15 mouse cellular contexts compared by ENCODE assay signal in the genomic region with DNA sequence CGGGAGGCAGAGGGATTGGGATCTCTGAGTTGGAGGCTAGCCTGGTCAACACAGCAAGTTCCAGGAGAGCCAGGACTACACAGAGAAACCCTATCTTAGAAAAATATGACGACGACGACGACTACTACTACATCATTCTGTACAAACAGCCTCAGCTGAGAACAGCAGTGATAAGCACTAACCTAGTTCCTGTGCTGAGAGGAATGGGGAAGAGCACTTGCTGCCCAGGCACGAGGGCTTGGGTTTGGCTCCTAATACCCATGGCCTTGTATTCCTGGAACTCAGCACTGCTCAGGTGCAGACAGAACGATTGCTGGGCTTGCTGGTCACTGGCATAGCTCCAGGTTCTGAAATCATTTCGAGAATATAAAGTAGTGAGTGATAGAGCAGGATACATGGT. TPM values are rescaled to one million over a fixed set of nuclear protein-coding genes. Genes with fewer than 3 reads are reported as not detected.
DNase-seq lines count a peak whose midpoint lies in the region; ATAC-seq and TF ChIP-seq lines count a peak whose summit lies in the region.
"Had no signal": no experiment of that assay in that cellular context is flagged by ENCODE, and none has a peak within 500 bp of the region (broad histone marks: within the 10 kb centered on the region; RNA-seq: fewer than 3 reads in every experiment).

No protein-coding gene starts in this region.

- ATAC-seq in heart, embryonic 12.5 days (ENCODE audit: insufficient number of reproducible peaks, low FRiP score), result no peak
- ATAC-seq in heart, postnatal 0 days (ENCODE audit: insufficient read depth, low read depth), result peak; percentile 47
- ATAC-seq: forebrain, embryonic 15.5 days; hindbrain, embryonic 16.5 days had no signal

- H3K9me3 ChIP-seq in heart, embryonic 12.5 days (replicated peaks), result peaks cover 4% of the 10 kb centered on the region
- peaks cover 5% of the 10 kb centered on the region; the same call in 1 of the 2 replicates for H3K9me3 ChIP-seq in heart, postnatal 0 days (replicated peaks; ENCODE audit: control insufficient read depth, low read length)
- no peaks in the 10 kb centered on the region for H3K9me3 ChIP-seq in heart, embryonic 10.5 days
- H3K9me3 ChIP-seq: embryonic facial prominence, embryonic 12.5 days; forebrain, embryonic 15.5 days had no signal

- H3K9ac ChIP-seq in heart, embryonic 12.5 days, result no peak overlapping the region
- H3K9ac ChIP-seq in heart, postnatal 0 days (replicated peaks; ENCODE audit: low read depth, low read length), result no peak overlapping the region
- H3K9ac ChIP-seq: embryonic facial prominence, embryonic 12.5 days; forebrain, embryonic 15.5 days had no signal

- no peak overlapping the region for H3K4me2 ChIP-seq in heart, embryonic 12.5 days
- H3K4me2 ChIP-seq in heart, postnatal 0 days (ENCODE audit: low read depth, low read length), result no peak overlapping the region
- H3K4me2 ChIP-seq: embryonic facial prominence, embryonic 12.5 days; forebrain, embryonic 15.5 days had no signal

- H3K36me3 ChIP-seq in heart, embryonic 12.5 days, result no peaks in the 10 kb centered on the region
- no peaks in the 10 kb centered on the region for H3K36me3 ChIP-seq in heart, postnatal 0 days (replicated peaks; ENCODE audit: control insufficient read depth, insufficient read depth, low read length)
- no peaks in the 10 kb centered on the region for H3K36me3 ChIP-seq in heart, embryonic 10.5 days
- H3K36me3 ChIP-seq: embryonic facial prominence, embryonic 12.5 days; forebrain, embryonic 15.5 days had no signal

- no peak for TF ChIP-seq EP300 in heart, postnatal 0 days (IDR thresholded peaks at IDR 0.05; ENCODE audit: low read depth)

- 44% methylated on average over 8 of the region's 8 CpGs for WGBS in heart, embryonic 12.5 days
- WGBS in heart, postnatal 0 days, result 17% methylated on average over 8 of the region's 8 CpGs
- 63% methylated on average over 8 of the region's 8 CpGs for WGBS in heart, embryonic 10.5 days

- no peak for TF ChIP-seq CTCF in heart, postnatal 0 days (IDR thresholded peaks at IDR 0.05; ENCODE audit: low read depth)

- no peak for DNase-seq in heart, adult 18-20 months
- DNase-seq in heart, postnatal 0 days (ENCODE audit: low spot score), result no peak
- no peak for DNase-seq in heart, embryonic 10.5 days (ENCODE audit: low spot score)
- peak; percentile 41 for DNase-seq in MEL-GATA-1-ER (ENCODE audit: extremely low read depth, low read depth)
- no peak for DNase-seq in ovary, postnatal 36 days (ENCODE audit: low spot score)
- DNase-seq: adrenal gland, postnatal 14 days; cerebellum, adult 11-12 months; cerebellum, adult 9-10 months; cerebellum, postnatal 25 days; kidney, adult 11 months; kidney, adult 9 months had no signal

- no peak overlapping the region for H3K4me3 ChIP-seq in heart, embryonic 12.5 days
- H3K4me3 ChIP-seq in heart, postnatal 0 days (ENCODE audit: low read depth, low read length), result no peak overlapping the region
- no peak overlapping the region for H3K4me3 ChIP-seq in heart, embryonic 10.5 days
- H3K4me3 ChIP-seq: embryonic facial prominence, embryonic 12.5 days; forebrain, embryonic 15.5 days had no signal

- peaks cover 13% of the 10 kb centered on the region; the same call in 1 of the 2 replicates for H3K4me1 ChIP-seq in heart, embryonic 12.5 days (replicated peaks)
- no peaks in the 10 kb centered on the region for H3K4me1 ChIP-seq in heart, postnatal 0 days (ENCODE audit: control insufficient read depth, insufficient read depth)
- peaks cover 7% of the 10 kb centered on the region; the same call in 1 of the 2 replicates for H3K4me1 ChIP-seq in heart, embryonic 10.5 days
- H3K4me1 ChIP-seq: embryonic facial prominence, embryonic 12.5 days; forebrain, embryonic 15.5 days had no signal

- no peaks in the 10 kb centered on the region for H3K27me3 ChIP-seq in heart, embryonic 12.5 days (replicated peaks)
- no peaks in the 10 kb centered on the region for H3K27me3 ChIP-seq in heart, postnatal 0 days (ENCODE audit: control insufficient read depth, insufficient read depth, low read length)
- no peaks in the 10 kb centered on the region for H3K27me3 ChIP-seq in heart, embryonic 10.5 days (ENCODE audit: insufficient read depth, poor library complexity, severe bottlenecking)
- H3K27me3 ChIP-seq: embryonic facial prominence, embryonic 12.5 days; forebrain, embryonic 15.5 days had no signal

- 0 out of 2 replicates have a peak overlapping the region, but pooled peaks have one; percentile 12 for H3K27ac ChIP-seq in heart, embryonic 12.5 days (ENCODE audit: poor library complexity, severe bottlenecking)
- peak overlapping the region; percentile 30; the same call in 1 of the 2 replicates for H3K27ac ChIP-seq in heart, postnatal 0 days (ENCODE audit: low read depth)
- no peak overlapping the region for H3K27ac ChIP-seq in heart, embryonic 10.5 days
- H3K27ac ChIP-seq: embryonic facial prominence, embryonic 12.5 days; forebrain, embryonic 15.5 days had no signal

RNA-seq across cellular contexts. Expression of a gene that starts 43.1 kb away (rescaled TPM):
- 0.47 and 0.54 TPM in 2 replicates for polyA plus RNA-seq in heart, embryonic 12.5 days (2016; fragmentation: Nextera tagmentation; extraction: Ambion mirVana)
- total RNA-seq in heart, adult 18-20 months (2021), result 1 to 10 TPM; 1.7 to 1.9 TPM
- 0.57 and 1.7 TPM in 2 replicates for total RNA-seq in heart, postnatal 0 days (2014; rRNA removed; ENCODE audit: low replicate concordance)
- polyA plus RNA-seq in heart, postnatal 0 days (2015; fragmentation: Nextera tagmentation; extraction: Ambion mirVana), result 0.89 and 1.2 TPM in 2 replicates
- polyA plus RNA-seq in heart, embryonic 10.5 days (2016; fragmentation: Nextera tagmentation; extraction: Ambion mirVana), result 0.25 and 0.26 TPM in 2 replicates
